Mouse (Mus musculus) kidney, postnatal 10 days (tissue): Measurements from ENCODE around the gene Pak4.

Experiments
- DNase-seq: peaks from one replicate; pipeline ENCODE4 v3.0.0; 2021; ENCODE audit warnings: mixed read lengths

Pak4 gene

DNA sequence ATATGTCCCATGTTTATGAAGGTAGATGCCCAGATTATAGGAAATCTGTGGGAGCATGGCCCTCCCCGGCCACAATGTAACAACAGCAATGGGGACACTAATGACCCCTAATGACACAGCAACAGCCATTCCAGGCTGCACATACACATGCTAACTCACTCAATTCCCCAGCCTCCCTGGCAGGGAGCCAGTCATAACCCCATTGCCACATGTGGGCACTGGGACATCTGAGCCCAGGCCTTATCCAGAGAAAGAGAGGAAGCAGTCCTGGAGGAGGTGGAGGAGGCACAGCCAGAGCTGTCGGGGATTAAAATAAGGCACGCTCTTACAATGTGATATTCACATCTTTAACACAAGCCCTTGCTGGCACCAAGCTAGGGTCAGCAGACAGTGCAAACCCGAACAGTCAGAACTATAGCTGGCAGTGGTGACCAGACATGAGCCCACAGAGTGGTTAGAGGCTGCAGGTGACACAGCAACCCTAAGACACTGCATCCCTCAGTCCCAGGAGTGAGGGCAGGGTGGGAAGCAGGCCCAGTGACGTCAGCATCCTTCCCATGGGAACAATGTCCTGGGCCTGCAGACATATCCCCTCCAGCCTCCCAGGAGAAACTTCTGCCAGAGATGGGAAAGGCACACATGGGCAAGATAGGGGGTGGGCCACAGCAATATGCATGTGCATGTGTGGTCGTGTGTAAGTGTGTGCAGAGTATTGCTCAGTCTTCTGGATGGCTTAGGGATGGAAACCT is 11.1 kb downstream of the Pak4 start:
- DNase-seq: peak; percentile 69

GRCm38 (mm10) chr7:28585001-28585400 is 13.0 kb downstream of the Pak4 start:
- DNase-seq: no peak

- no peak for DNase-seq
Observed at GRCm38 (mm10) chr7:28584468-28584867, 13.5 kb downstream of the Pak4 start.

DNA sequence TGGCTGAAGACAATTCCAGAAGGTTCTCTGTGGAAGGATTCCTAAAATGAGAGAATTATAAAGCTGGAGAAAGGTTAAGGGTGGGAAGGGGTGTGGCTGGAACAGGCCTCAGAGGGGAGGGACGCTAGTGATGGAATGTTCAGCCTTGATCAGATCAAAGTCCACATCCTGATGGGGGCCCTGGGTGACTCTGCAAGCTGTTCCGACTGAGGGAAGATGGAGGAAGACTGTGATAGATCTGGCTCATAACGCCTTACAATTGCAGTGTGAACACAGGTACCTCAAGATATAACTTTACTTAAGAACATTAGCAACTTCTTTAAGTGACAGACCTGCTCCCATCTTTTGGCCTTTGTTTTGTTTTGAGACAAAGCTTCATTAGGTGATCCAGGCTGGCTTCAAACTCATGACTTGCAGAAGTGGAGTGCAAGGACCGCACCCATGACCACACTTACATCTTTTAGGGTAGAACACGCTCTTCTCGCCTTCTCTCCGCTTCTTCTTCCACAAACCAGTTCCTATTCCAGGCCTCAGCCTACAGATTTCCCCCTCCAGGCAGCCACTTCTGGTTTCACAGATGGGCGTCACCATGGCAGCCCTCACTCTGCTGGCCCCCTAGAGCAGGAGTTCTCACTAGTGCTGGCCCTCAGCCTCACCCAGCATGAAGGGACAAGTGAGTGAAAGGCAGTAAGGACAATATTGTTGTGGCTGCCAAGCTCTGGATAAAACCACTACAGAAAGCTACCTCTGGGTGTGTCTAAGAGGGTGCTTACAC is 14.2 kb downstream of the Pak4 start:
- no peak for DNase-seq

DNA sequence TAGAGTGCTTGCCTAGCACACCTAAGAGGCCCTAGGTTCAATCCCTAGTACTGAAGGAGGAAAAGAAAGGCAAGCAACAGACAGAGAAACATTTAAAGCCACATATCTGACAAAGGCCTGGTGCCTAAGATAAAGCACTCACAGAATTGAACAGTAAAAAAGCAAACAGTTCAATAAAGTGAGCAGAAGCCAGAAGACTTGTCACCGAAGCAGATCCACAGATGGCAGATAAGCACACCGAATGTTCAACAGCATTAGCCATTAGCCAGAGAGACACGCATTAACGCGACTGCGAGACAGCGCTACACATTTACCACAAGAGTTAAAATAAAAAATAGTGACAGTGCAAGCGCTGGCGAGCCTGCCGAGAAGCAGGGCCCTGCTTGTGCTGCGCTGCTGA is 15.1 kb downstream of the Pak4 start:
- no peak for DNase-seq

DNA sequence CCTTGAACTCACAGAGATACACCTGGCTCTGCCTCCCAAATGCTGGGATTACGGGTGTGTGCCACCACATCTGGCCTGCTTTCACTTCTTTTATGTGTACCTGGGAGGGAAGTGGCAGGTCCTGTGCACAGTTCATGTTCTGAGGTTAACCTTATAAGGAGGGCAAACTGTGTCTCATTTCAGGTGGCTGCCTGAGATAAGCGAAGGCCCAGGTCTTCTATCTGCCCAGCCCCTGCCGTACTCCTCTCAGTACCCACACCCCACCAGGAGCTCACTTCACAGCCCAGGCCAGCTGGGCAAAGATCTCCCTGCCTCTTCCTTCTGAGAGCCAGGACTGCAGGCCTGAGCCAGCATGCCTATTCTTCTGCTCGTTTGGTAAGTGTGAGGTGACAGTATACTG is 16.3 kb downstream of the Pak4 start:
- DNase-seq: no peak

- DNase-seq: no peak
Observed at GRCm38 (mm10) chr7:28579826-28580225, 18.2 kb downstream of the Pak4 start.

DNA sequence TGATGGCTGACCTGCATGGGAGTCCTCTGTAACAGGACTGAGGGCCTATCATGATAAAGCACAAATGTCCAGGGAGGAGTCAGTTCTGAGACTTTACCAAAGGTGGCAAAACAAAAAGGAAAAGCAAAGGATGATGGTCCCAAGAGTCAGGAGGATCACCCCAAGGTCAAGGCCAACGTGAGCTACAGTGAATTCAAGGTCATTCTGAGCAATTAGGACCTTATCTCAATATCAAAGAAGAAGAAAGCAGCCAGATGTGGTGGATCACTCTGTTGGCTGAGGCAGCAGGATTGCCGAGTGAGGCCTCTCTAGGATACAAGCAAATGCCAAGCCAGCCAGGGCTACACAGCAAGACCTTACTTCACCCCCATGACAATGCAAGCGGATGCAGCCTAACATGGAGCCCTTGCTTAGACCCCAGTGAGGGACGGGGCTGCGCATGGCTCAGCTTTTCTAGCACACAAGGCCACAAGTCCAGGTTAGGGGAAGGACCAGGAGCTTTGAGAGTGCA is 19.4 kb downstream of the Pak4 start:
- DNase-seq: no peak

DNA sequence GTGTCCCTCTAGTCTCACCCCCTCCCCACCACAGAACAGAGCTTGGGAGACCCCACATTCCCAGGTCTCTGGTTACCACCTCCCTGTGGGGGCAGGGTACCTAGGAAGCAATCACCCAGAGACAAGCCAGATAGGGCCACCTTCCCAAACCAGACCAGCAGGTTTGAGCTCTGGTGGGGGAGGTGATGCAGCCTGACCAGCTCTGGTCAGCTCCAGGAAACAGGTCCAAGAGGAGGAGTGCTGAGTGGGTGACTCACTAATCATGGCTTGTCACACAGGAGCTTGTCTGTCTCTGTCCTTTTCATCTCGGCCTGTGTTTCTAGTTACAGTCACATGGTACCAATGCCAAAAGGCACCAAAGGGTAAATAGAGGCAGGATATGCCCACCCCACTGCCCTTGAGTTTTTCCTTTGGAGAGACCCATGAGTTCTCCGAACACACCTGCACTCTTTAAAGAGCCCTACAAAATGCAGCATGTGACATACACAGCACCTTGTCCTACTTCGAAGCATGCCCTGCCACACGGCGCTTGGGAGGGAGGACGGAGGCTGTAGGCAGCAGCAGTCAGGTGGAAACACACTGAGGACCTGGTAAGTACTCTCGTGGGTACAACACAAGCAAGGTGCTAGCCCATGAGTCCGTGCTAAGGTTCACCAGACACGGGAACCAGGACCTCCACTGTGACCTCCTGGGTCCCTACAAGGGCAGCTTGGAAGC is 20.0 kb downstream of the Pak4 start:
- DNase-seq: peak; percentile 76

DNA sequence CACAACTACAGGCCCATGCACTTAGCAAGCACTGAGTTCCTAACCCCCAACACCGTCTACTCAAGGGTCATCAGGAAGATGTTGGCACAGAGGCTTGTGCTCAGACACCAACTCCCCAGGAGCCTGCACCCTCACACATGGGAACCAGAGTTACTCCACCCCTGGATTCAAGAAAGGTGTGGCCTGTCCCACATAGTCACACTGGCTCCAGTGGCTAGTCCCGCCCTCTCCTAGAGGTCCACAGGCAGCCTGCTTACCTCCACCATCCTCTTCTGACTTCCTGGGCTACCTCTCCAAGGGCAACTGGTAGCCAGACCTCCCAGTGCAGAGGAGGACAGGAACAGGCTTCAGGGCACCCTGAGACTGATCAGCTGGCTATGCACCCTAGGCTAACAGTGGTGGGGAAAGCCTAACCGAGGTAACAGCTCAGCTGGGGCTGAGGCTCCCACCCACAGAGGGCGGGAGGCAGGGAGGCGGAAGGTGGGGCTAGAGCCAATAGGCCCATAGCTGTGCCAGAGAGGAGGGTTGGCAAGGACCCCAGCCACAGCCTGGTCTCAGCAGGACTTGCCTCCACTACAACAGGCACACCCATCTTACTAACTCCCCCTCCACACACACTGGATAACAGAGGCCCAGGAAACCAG is 21.6 kb downstream of the Pak4 start:
- peak; percentile 74 for DNase-seq

DNA sequence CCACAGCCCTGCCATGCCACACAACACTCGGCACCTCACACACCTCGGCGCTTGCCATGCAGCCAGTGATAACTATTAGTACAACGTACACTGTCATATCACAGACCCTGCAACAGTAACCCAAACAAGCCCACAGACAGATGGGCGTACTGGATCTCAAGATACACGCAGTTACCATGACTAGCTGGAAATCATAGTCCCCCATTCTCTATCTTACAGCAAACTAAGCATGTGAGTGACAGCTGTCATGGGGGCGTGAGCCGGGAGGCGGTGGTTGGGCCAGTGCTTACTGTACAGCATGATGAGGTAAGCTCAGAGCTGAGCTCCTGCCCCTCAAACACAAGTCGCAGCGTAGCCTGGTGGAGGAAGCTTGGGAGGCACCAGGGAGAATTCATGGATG is 22.4 kb downstream of the Pak4 start:
- no peak for DNase-seq

GRCm38 (mm10) chr7:28573236-28573635 is 24.7 kb downstream of the Pak4 start:
- no peak for DNase-seq

DNA sequence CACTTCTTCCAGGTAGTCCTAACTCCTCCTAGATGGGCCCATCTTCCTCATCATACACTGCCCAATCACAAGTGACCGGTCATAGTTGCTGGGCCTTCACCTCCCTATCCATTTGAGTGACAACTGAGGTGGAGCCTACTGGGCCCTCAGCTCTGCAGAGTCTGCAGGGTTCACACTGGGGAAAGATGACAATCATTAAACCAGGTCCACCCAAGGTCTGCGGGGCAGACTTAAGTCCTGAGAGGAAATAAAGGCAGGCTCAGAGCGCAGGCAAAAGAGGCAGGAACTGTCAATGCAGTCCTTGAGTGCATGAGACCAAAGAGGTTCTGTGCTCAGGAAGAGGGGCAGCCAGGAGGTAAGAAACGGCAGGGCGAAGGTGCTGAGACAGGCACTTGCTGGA is 25.3 kb downstream of the Pak4 start:
- no peak for DNase-seq

DNA sequence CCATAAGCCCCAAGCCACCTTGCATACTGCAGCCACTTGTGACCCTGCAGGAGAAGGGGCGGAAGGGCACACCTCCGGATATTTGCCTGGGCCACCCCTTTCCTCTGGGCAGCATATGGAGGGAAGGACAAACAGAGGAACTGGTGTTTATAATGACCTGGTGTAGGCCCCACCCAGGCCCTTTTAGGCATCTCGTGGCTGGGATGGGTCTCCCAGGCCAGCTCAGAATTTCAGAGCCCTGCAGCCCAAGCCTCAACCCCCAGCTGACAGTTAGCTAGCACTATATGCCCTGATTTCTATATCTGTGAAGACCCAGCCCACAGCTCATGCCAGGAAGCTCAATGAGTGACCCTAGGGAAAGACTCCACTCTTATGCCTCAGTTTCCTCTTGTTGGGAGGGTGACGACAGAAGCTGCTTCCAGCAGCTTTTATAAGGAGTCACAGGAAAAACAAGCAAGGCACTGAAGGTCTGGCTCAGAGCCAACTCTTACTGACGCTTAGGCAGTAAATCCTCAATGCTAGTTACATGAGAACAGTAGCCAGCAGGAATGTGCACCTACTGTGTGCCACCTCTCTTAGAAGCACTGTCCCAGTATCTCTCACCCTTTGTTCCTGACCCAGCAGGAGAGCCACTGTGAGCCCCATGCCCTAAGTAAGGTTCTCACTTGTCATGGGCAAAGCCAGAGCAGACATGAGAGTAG is 26.9 kb downstream of the Pak4 start:
- DNase-seq: peak; percentile 75

GRCm38 (mm10) chr7:28570291-28570981 is 27.5 kb downstream of the Pak4 start:
- peak; percentile 95 for DNase-seq

DNA sequence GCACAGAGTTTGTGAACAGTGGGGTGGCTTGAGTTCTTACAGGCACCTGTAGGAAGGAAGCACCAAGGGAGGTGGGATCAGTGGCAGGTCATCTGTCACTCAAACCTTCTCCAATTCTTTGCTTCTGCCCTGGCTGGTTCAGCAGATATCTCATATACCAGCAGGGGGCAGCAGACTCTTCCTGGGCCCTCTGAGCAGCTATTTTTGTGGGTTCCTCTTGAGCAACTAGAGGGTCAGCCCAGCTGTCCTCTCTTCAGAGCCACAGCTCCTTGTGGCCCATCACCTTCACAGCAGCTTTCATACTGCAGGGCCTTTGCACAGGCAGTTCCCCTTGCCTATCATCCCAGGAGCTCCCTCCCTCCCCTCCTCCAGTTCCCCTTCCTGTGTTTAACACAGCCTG is 29.7 kb downstream of the Pak4 start:
- DNase-seq: peak; percentile 78

GRCm38 (mm10) chr7:28567539-28567938 is 30.4 kb downstream of the Pak4 start:
- no peak for DNase-seq

- no peak for DNase-seq
Observed at GRCm38 (mm10) chr7:28565407-28565806, 32.6 kb downstream of the Pak4 start.

DNA sequence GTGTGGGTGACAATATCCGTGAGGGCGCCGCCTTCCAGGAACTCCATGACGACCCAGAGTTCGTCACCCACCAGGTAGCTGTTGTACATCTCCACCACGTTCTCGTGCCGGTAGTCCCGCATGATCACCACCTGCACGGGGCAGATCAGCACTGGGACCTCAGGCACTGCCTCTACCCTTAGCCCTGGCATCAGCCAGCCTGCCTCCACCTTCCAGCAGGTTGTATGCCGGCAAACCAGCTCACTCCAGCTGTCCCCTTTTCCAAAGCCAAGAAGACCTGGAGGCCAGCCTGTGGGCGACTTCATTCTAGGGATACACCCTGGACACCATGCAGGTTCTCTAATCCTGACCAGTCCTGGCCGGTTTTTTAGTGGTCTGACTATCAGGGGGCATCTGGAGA is 35.0 kb downstream of the Pak4 start:
- no peak for DNase-seq

DNA sequence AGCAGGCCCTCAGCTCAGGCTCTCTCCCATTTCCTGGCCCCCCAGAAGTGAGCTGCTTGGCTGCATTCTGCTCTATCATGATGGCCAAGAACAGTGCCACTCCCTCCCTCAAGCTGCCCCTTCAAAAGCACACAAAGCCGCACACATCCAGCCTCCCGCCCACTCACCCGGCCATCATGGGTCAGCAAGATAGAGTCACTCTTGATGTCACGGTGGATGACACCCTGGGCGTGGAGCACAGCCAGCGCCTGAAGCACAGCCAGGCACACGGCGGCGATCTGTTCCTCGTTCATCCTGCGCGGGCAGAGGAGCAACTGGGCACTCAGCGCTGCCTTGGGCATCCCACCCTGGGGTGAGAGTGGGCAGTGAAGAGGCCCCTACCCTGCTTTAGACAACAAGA is 35.6 kb downstream of the Pak4 start:
- DNase-seq: no peak

DNA sequence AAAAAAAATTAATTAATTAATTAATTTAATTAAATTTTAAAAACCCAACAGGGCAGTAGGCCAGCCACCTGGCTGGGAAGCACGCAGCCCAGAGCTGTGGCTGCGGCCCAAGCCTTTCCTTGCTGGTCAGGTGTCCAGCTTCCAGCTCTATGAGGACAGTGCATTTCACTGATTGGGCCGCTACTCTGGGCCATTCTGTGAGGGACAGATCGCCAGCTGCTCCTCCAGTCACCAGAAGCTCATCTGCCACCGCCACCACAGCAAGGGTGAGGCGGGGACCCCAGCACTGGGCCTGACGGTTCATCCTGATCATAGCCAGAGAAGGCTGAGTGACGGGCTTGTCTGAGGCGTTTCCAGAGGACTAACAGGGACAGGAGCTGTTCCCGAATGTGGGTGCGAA is 36.0 kb downstream of the Pak4 start:
- DNase-seq: no peak

GRCm38 (mm10) chr7:28560856-28561255 is 37.1 kb downstream of the Pak4 start:
- no peak for DNase-seq
